Mouse (Mus musculus): ENCODE results near the gene Sart1.
"Not testable (repeated sequence)": the region's sequence is repeated elsewhere in the genome, so short reads cannot be mapped to it uniquely, and the experiment has no call there.

Gene Sart1

DNA sequence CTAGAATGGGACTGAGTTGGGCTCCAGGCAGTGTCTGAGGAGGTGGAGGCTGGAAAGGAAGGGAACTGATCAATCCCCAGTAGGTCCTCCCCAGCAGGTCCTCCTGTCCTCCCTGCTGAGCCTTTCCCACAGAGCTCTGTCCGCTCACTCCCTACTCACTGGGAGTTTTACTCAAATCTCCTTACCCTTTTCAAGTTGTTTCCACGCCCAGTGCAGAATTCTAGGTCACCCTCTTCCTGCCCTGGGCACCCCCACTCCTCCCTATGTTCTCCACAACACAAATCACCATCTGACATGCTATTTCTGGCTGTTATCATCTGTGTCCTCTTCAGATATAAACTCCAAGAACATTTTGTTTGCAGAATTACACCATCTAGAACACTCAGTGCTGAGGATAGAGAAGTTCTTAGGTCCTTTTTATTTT, 26.0 kb upstream of the Sart1 start:
- DNase-seq (ENCODE audit: low read depth, low spot score): no peak

DNA sequence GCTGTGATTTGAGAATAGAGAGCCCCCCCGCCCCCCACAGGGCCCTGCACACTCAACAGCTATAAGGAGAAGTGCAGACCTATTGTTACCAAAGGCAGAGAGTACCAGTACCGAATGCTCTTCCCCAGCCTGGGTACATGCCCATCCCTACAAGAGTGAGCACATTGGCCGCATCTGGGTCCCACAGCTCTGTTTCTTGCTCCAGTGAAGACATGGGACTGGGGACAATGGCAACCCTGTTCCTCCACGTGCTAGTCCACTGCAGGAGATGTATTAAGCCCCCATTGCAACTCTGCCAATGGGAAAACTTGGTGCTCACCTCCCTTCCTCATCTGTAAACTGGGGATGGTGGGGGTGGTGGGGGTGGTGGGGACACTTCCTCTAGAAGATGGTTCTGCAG, 25.3 kb upstream of the Sart1 start:
- no peak for DNase-seq (ENCODE audit: low read depth, low spot score)

- no peak for DNase-seq (ENCODE audit: low read depth, low spot score)
Measured at GRCm38 (mm10) chr19:5411961-5412360, 23.5 kb upstream of the Sart1 start.

- no peak for DNase-seq (ENCODE audit: low read depth, low spot score)
Measured at GRCm38 (mm10) chr19:5410641-5411040, 22.1 kb upstream of the Sart1 start.

- no peak for DNase-seq (ENCODE audit: low read depth, low spot score)
Measured at GRCm38 (mm10) chr19:5409068-5409467, 20.6 kb upstream of the Sart1 start.

DNA sequence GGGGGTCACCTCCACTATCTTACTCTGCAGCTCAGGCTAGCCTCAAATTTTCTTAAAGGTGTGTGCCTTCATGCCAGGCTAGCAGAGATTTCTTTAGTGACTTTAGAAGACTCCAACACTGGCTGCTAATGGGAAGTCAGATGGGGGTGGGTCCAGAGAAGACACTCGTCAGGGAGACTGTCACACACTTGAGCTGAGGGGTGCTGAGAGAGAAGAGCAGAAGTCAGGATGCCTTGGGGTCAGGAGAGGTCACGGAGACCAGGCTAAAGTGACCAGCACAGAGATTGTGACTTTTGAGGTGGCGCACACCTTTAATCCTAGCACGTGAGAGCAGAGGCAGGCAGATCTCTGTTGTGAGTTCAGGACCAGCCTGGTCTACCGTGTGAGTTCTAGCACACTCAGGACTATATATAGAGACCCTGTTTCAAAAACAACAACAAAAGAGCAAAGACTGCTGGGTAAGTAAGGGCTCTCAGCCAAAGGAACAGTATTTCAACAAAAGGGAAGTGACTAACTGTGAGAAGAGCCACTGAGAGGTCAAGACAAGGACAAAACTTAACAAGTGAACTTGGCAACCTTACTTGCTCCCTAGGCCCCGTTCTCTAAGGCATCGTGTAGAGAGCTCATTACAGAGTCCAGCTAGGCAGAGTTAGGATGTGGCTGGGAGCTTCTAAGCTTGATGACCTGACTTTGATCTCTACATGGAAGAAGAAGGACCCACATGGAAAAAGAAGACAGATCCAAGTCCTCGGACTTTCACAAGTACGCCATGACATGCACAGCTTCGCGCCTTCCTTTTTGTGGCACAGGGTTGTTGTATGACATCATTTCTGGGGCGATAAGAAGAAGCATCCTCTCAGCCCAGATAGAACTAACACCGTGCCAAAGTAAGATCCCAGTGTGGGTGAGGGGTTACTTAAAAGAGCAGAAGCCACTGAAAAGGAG, 19.8 kb upstream of the Sart1 start:
- DNase-seq (ENCODE audit: low read depth, low spot score): no peak

DNA sequence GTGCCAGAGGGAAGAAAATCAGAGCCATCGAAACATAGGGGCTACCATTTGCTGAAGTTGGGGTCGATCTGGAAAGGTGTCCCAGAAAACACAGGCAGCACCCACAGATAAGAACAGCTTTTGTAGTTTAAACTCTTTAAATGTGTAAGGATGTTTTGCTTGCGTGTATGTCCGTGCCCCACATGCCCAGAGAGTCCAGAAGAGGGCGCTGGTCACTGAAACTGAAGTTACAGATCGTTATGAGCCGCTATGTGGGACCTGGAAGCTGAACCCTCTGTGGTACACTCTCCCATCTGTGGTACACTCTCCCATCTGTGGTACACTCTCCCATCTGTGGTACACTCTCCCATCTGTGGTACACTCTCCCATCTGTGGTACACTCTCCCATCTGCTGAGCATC, 18.6 kb upstream of the Sart1 start:
- peak; percentile 71 for DNase-seq (ENCODE audit: low read depth, low spot score)

DNA sequence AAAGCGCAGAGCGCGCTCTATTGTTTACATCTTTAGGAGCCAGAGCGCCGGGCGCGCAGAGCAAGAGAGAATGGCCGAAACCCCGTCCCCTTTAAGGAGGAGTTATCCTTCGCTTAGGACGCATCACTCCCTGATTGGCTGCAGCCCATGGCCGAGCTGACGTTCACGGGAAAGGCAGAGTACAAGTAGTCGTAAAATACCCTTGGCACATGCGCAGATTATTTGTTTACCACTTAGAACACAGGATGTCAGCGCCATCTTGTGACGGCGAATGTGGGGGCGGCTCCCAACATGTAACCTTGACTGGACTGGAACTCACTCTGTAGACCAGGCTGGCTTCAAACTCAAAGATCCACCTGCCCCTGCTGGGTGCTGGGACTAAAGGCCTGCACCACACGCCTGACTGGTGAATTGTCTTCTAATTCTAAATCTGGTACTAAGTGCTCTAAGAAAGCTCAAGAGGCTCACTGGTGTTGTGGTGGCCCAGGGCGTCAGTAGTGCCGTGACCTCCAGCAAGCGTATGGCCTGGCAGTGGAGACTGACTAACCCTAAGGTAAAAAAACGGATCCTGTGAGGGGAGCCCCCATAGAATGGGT, 18.1 kb upstream of the Sart1 start:
- peak; percentile 42 for DNase-seq (ENCODE audit: low read depth, low spot score)

GRCm38 (mm10) chr19:5405924-5406323, 17.4 kb upstream of the Sart1 start:
- DNase-seq (ENCODE audit: low read depth, low spot score): no peak

DNA sequence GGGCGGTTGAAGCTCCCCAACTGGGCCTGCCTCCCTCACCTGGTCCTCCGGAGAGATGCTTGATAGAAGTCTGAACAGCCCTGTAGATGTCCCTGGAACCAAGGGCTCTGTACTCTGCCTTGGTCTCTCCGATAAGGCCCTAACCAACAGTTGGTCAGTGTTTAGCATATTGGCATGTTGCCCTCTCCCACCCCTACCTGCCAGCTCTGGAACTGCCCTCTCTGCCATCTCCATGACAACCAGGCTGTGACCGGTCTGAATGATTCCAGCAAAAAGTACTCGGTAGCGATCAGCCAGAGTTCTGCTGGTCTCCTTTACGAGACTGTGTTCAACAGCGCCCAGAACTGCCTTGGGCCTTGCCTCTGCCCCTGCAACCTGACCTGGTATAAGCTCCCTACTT, 13.8 kb upstream of the Sart1 start, which contains the start of gene Tsga10ip:
TSS of gene Tsga10ip (minus strand) at position 234 of the 400 bp plus-strand sequence.
- DNase-seq (ENCODE audit: low read depth, low spot score): no peak

DNA sequence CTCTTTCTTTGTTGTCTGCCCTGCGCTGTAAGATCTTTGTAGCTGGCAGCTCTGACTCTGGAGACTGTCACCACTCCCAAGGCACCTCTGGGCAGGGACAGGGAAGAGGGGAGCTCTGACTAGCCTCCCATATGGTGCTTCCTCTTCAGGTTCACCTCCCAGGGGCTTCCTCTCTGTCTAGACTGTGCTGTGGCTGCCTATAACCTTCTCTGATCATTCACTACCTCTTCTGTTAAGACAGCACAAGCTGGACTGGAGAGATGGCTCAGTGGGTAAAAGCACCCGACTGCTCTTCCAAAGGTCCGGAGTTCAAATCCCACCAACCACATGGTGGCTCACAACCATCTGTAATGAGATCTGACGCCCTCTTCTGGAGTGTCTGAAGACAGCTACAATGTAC, 12.6 kb upstream of the Sart1 start:
- DNase-seq (ENCODE audit: low read depth, low spot score): not testable (repeated sequence)

DNA sequence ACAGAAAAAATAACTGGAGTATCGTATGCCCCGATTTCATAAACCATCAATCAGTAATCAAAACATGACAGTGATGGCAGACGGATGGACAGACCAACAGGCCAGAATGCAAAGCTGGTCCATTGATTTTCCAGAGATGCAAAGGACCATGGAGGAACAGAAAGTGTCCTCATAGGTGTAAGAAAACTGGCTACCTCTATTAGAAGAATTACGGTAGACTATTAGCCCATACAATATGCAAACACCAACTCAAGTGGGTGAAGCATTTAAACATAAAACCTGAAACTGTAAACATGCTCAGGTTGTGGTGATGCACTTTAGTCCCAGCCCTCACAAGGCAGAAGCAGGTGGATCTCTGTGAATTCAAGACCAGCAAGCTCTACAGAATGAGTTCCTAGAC, 6.9 kb upstream of the Sart1 start:
- no peak for DNase-seq (ENCODE audit: low read depth, low spot score)

GRCm38 (mm10) chr19:5394168-5394567, 5.7 kb upstream of the Sart1 start:
- no peak for DNase-seq (ENCODE audit: low read depth, low spot score)

- no peak for DNase-seq (ENCODE audit: low read depth, low spot score)
Measured at GRCm38 (mm10) chr19:5392892-5393291, 4.4 kb upstream of the Sart1 start.

- no peak for DNase-seq (ENCODE audit: low read depth, low spot score)
Measured at GRCm38 (mm10) chr19:5390416-5390815, 1.9 kb upstream of the Sart1 start.

GRCm38 (mm10) chr19:5389647-5390046, 1.1 kb upstream of the Sart1 start:
- no peak for DNase-seq (ENCODE audit: low read depth, low spot score)

DNA sequence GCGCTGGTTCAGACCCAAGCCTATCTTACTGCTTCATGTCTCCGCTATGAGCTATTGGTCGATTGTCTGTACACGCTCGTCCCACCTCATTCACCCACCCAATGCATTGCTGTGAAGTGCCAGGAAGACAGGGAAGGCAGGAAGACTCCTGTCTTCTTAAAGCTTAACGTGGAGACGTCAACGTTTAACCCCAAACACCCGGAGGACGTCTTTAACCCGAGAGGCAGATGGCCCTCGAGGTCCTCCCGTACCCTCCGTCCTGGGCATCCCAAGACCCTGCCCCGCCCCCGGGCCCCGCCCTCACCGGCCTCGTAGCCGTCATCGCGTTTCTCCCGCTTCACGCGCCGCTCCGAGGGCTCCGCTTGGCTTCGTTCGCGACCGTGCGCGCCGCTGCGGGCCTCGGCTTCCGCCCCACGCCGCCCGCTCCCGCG, 477 bp downstream of the Sart1 start:
- no peak for DNase-seq (ENCODE audit: low read depth, low spot score)

GRCm38 (mm10) chr19:5384715-5385114, 3.8 kb downstream of the Sart1 start:
- no peak for DNase-seq (ENCODE audit: low read depth, low spot score)

DNA sequence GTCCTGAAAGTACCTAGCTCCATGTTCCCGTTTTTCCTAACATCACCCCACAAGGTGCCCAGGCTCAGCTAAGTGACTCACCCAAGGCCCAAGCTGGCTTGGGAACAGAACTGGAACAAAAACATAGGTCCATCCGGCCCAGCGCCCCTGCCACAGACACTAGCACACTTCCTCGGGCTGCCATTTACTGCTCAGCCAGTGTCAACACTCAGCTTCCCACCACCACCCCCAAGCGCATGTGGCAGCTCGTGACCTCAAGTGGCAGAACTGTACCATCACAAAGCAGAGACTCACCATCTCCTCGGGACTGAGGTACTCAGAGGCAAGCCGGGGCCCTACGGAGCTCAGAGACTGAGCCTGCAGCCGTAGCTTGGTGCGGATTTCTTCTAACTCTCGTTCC, 5.2 kb downstream of the Sart1 start:
- no peak for DNase-seq (ENCODE audit: low read depth, low spot score)

DNA sequence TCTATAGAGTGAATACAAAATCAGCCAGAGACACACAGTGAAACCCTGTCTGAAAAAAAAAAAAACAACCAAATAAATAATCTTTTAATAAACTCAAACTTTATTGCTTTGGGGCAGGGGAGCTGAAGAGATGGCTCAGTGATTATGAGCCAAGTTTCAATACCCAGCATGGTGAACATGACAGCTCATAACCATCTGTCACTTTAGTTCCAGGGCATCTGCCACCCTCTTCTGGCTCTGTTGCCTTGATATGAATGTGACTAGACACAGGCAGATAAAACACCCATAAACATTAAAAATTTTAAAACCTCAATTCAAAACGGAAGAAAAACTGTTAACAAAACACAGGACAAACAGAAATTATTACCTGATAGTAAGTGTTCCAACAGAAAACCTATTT, 11.1 kb downstream of the Sart1 start:
- DNase-seq (ENCODE audit: low read depth, low spot score): no peak

DNA sequence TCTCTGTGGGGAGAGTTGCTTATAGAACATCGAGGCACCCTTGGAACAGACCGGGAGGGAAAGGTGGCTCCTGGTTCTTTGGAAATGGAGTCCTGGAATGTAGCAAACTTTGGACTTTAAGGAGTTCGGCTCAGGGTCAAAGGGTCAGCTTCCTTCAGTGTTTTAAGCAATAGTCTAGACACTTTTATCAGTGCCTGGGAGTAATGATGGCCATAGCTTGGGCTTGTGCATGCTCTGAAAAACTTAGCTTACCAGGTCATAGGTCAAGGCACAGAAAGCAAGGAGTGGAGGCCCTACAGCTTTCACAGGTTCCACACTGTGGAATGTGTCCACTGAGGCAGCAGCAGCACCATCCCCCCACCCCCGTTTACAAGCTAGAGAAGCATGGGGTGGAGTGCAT, 13.8 kb downstream of the Sart1 start:
- DNase-seq (ENCODE audit: low read depth, low spot score): no peak

DNA sequence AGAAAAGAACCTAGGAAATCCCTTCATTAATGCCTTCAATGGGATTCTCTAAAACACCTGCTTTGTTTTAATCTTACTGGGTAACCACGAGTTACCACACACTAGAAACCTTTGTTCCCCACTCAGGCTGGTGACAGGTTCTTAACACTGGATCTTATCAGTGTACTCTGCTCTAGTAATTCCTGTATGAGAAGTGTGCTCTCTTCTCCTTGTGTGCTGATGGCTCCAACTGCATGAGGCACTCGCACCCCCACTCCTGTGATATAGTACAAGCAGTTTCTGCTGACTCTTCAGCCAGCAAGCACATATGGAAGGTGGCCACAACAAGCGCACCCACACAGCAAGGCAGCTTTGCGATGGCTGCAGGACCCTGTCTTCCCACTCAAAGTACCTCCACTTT, 14.3 kb downstream of the Sart1 start:
- DNase-seq (ENCODE audit: low read depth, low spot score): no peak

GRCm38 (mm10) chr19:5372724-5373123, 15.8 kb downstream of the Sart1 start:
- no peak for DNase-seq (ENCODE audit: low read depth, low spot score)

Data from retina, adult 2 months (tissue).